Mouse (Mus musculus) liver, postnatal 0 days (tissue): ENCODE results near the gene Nxf7.
"Not testable (repeated sequence)": the region's sequence is repeated elsewhere in the genome, so short reads cannot be mapped to it uniquely, and the experiment has no call there.

Experiments used
- CTCF ChIP-seq: sonication (generic); IDR thresholded peaks from 2 replicates; pipeline ENCODE4 v1.5.1; 2016; ENCODE audit warnings: antibody characterized with exemption, low read depth
- EP300 ChIP-seq: IDR thresholded peaks from 2 replicates; pipeline ENCODE4 v1.6.1; 2016; ENCODE audit warnings: antibody characterized with exemption, low read depth, mild to moderate bottlenecking

- TF ChIP-seq CTCF, result peak; percentile 45
- TF ChIP-seq EP300, result not testable (repeated sequence)
Measured at GRCm38 (mm10) chrX:135559665-135560064, 38.9 kb downstream of the Nxf7 start.
